Mouse (Mus musculus) limb, embryonic 14.5 days (tissue): ENCODE data around the gene Snx11. TPM values are rescaled to one million over a fixed set of nuclear protein-coding genes. Genes with fewer than 3 reads are reported as not detected.
"Not testable (repeated sequence)": the region's sequence is repeated elsewhere in the genome, so short reads cannot be mapped to it uniquely, and the experiment has no call there.

Experiments
- ATAC-seq: fragments of 200-750 bp; cut with Nextera tagmentation; 2 replicates; pipeline ENCODE4 v1.8.0; 2017; ENCODE audit warnings: low read depth, moderate number of reproducible peaks, moderate TSS enrichment; ENCODE audit not compliant: low FRiP score
- DNase-seq: peaks from one replicate; pipeline ENCODE4 v3.0.0-alpha.2; 2015; ENCODE audit warnings: low spot score
- H3K27ac ChIP-seq: fragments of 300-500 bp; sonication (generic); replicated peaks from 2 replicates; pipeline ENCODE4 v1.5.1; 2014; ENCODE audit warnings: low read depth, mild to moderate bottlenecking, low read length, moderate library complexity, mixed read lengths
- H3K27me3 ChIP-seq: fragments of 300-500 bp; sonication (generic); 2 replicates; pipeline ENCODE4 v1.6.1; 2014; ENCODE audit warnings: low read length, mixed read lengths; ENCODE audit not compliant: control insufficient read depth, insufficient read depth
- H3K36me3 ChIP-seq: fragments of 300-500 bp; sonication (generic); 2 replicates; pipeline ENCODE4 v1.6.1; 2014; ENCODE audit warnings: mild to moderate bottlenecking, low read length, moderate library complexity, mixed read lengths; ENCODE audit not compliant: control insufficient read depth, insufficient read depth
- H3K4me1 ChIP-seq: fragments of 300-500 bp; sonication (generic); 2 replicates; pipeline ENCODE4 v1.6.1; 2014; ENCODE audit warnings: antibody characterized with exemption, low read length, mixed read lengths; ENCODE audit not compliant: control insufficient read depth, insufficient read depth
- H3K4me2 ChIP-seq: fragments of 300-500 bp; sonication (generic); replicated peaks from 2 replicates; pipeline ENCODE4 v1.6.1; 2014; ENCODE audit warnings: low read depth, mild to moderate bottlenecking, low read length, moderate library complexity; ENCODE audit not compliant: severe bottlenecking
- H3K4me3 ChIP-seq: fragments of 300-500 bp; sonication (generic); replicated peaks from 2 replicates; pipeline ENCODE4 v1.5.1; 2014; ENCODE audit warnings: low read length
- H3K9ac ChIP-seq: fragments of 300-500 bp; sonication (generic); 2 replicates; pipeline ENCODE4 v1.6.1; 2014; ENCODE audit warnings: mild to moderate bottlenecking, low read depth, low read length, moderate library complexity; ENCODE audit not compliant: severe bottlenecking
- H3K9me3 ChIP-seq: fragments of 300-500 bp; sonication (generic); 2 replicates; pipeline ENCODE4 v1.6.1; 2016; ENCODE audit warnings: low read length; ENCODE audit not compliant: control insufficient read depth
- POLR2A ChIP-seq: fragments of 200-500 bp; IDR thresholded peaks from 2 replicates; pipeline ENCODE4 v1.8.0; 2012; ENCODE audit warnings: inconsistent platforms, mild to moderate bottlenecking, moderate library complexity, borderline replicate concordance; ENCODE audit not compliant: insufficient read depth, insufficient read length; ENCODE audit errors: extremely low read depth
- WGBS: fragments of 180-500 bp; shearing (Covaris S2); extraction: QIAGEN DNeasy Blood & Tissue Kit; methylation state at CpG from one replicate; pipeline ENCODE4 v1.1.7; 2014; 5-methylcytosine and 5-hydroxymethylcytosine counted together
- polyA plus RNA-seq, 2 experiments: library from polyadenylated mRNA; depleted of rRNA in 1 of 2; stranded (reverse) in 1 of 2; unstranded in 1 of 2; fragments of >200 nt; fragmentation: Nextera tagmentation in 1 of 2; extraction: Ambion mirVana in 1 of 2; gene quantifications; 2 replicates each; pipeline versions ENCODE4 v1.2.1 to v1.2.3; 2012 to 2014

The Snx11 gene
- polyA plus RNA-seq, 2 experiments = 11.9 to 28.3 TPM

GRCm38 (mm10) chr11:96816494-96816893 is 39.1 kb upstream of the Snx11 start:
- DNase-seq (no peak), ATAC-seq (no peak)
- Histone ChIP-seq H3K4me3 (no peak overlapping the region), H3K27me3 (no peaks in the 10 kb centered on the region), H3K4me1 (no peaks in the 10 kb centered on the region), H3K9ac (no peak overlapping the region), H3K9me3 (no peaks in the 10 kb centered on the region), H3K27ac (no peak overlapping the region), H3K36me3 (peaks cover 88% of the 10 kb centered on the region), H3K4me2 (no peak overlapping the region)
- WGBS = 92% methylated on average over 1 of the region's 1 CpGs
- TF ChIP-seq POLR2A = no peak

- peaks cover 88% of the 10 kb centered on the region for H3K36me3 ChIP-seq
- ATAC-seq = no peak
- no peak overlapping the region for H3K4me2 ChIP-seq
- no peaks in the 10 kb centered on the region for H3K27me3 ChIP-seq
- H3K9me3 ChIP-seq = no peaks in the 10 kb centered on the region
- WGBS = 95% methylated on average over 2 of the region's 2 CpGs
- H3K9ac ChIP-seq = no peak overlapping the region
- no peak overlapping the region for H3K27ac ChIP-seq
- DNase-seq = no peak
- no peaks in the 10 kb centered on the region for H3K4me1 ChIP-seq
- TF ChIP-seq POLR2A = no peak
- no peak overlapping the region for H3K4me3 ChIP-seq
Observed at GRCm38 (mm10) chr11:96815895-96816294, 38.5 kb upstream of the Snx11 start.

GRCm38 (mm10) chr11:96814443-96814842 is 37.1 kb upstream of the Snx11 start:
- H3K36me3 ChIP-seq = peaks cover 86% of the 10 kb centered on the region
- DNase-seq (no peak), ATAC-seq (no peak)
- 85% methylated on average over 2 of the region's 2 CpGs for WGBS
- H3K9me3 ChIP-seq = no peaks in the 10 kb centered on the region
- no peak overlapping the region for H3K27ac ChIP-seq
- H3K4me1 ChIP-seq = no peaks in the 10 kb centered on the region
- TF ChIP-seq POLR2A = no peak
- no peaks in the 10 kb centered on the region for H3K27me3 ChIP-seq
- no peak overlapping the region for H3K4me3 ChIP-seq
- H3K4me2 ChIP-seq = no peak overlapping the region
- H3K9ac ChIP-seq = no peak overlapping the region

GRCm38 (mm10) chr11:96813920-96814319 is 36.6 kb upstream of the Snx11 start:
- no peaks in the 10 kb centered on the region for H3K9me3 ChIP-seq
- TF ChIP-seq POLR2A = no peak
- no peak for ATAC-seq
- H3K4me1 ChIP-seq = no peaks in the 10 kb centered on the region
- no peak for DNase-seq
- H3K36me3 ChIP-seq = peaks cover 86% of the 10 kb centered on the region
- H3K9ac ChIP-seq = no peak overlapping the region
- H3K4me2 ChIP-seq = no peak overlapping the region
- no peak overlapping the region for H3K27ac ChIP-seq
- 88% methylated on average over 5 of the region's 5 CpGs for WGBS
- no peaks in the 10 kb centered on the region for H3K27me3 ChIP-seq
- H3K4me3 ChIP-seq = no peak overlapping the region

GRCm38 (mm10) chr11:96813455-96813854 is 36.1 kb upstream of the Snx11 start:
- Histone ChIP-seq H3K9ac (no peak overlapping the region), H3K9me3 (no peaks in the 10 kb centered on the region), H3K36me3 (peaks cover 86% of the 10 kb centered on the region), H3K4me3 (no peak overlapping the region), H3K27me3 (no peaks in the 10 kb centered on the region), H3K27ac (no peak overlapping the region), H3K4me2 (no peak overlapping the region), H3K4me1 (no peaks in the 10 kb centered on the region)
- 89% methylated on average over 4 of the region's 4 CpGs for WGBS
- no peak for TF ChIP-seq POLR2A
- ATAC-seq (no peak), DNase-seq (no peak)

- not testable (repeated sequence) for H3K27me3 ChIP-seq, H3K9ac ChIP-seq, H3K4me3 ChIP-seq, H3K27ac ChIP-seq, DNase-seq, H3K4me2 ChIP-seq, H3K9me3 ChIP-seq, H3K4me1 ChIP-seq, ATAC-seq
- H3K36me3 ChIP-seq = peaks cover 77% of the 10 kb centered on the region
- 92% methylated on average over 1 of the region's 1 CpGs for WGBS
Observed at GRCm38 (mm10) chr11:96811188-96811587, 33.8 kb upstream of the Snx11 start.
